Mouse (Mus musculus) lung, postnatal 4 days (tissue): ENCODE data around the gene Olfr355.

Source experiments
- DNase-seq, 2 experiments: peaks; one replicate each; pipeline ENCODE4 v3.0.0; 2021

Gene Olfr355

GRCm38 (mm10) chr2:36928797-36929196, at the start of gene Olfr355:
Gene Olfr355, minus strand, starts transcription at chr2:36928897.
- no peak for DNase-seq

DNA sequence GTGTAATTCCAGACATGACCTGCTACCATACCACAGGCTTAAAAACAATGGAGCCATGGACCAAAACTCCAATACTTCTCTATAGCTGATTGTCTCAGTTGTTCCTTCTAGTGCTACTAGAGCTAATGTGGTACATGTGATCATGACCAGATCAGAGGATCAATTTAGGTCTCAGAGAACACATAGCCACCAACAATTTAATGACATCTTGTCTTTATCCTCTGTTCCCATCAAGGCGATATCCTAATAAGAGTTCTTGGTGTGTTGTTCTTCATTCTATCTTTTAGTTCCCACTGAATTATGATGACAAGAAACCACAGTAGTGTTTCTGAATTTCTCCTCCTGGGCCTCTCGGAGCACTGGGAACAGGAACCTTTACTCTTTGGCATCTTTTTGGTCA, 8.1 kb upstream of the Olfr355 start, which contains the start of gene Olfr356:
TSS of gene Olfr356 (plus strand) at position 301 of the 400 bp plus-strand sequence.
- DNase-seq, result no peak

GRCm38 (mm10) chr2:36905380-36905779, 23.3 kb downstream of the Olfr355 start, which contains the start of gene Olfr354:
Gene Olfr354, plus strand, starts transcription at chr2:36905680.
- no peak for DNase-seq

- no peak for DNase-seq
Measured at GRCm38 (mm10) chr2:36897114-36897513, 31.6 kb downstream of the Olfr355 start.

DNA sequence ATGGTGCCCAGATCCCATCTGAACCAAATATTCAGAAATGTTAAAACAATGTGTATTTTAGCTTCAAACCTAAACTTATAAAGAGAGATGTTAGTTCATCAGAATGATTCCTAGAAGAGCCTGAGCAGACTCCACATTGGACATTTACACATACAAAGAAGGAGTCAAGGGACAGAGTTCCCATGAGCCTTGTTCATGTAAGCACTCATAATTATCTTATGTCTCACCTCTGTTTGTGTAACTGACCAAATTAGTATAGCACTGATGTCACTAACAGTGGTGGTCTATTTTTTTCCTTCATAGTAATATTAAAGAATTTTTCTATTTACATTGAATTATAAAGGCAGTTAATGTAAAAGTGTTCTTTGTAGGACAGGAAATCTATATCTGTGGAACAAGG, 35.9 kb downstream of the Olfr355 start, which contains the start of gene Olfr353:
TSS of gene Olfr353 (minus strand) at position 101 of the 400 bp plus-strand sequence.
- DNase-seq, result no peak
